ENCODE assay signal across 8 mouse cellular contexts in the genomic region with DNA sequence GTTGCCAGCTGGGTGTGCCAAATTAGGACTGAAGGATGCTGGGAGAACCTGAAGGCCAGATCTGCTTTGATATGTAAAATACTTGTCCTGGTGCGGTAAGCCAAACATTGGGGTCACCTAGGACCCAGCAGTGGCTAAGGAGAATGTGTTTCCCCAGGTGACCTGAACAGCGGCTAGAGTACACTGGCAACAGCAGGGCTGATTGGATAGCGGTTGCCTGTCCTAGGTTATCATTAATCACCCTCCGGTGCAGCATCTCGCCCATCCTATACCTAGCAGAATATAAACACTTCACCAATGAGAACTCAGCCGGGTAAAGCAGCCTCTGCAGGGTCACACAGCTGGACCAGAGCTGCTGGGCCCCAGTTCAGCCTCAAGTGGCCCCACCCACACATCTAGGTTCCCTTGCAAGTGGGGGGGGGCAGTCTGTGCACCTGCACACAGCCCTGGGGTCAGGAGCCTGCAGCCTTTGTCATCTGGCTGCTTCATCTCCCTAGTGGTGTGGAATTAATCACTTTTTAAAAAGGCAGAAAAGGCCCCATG.
A peak's percentile ranks its signal among the peaks of the same experiment; 100 is the strongest.
DNase-seq lines count a peak whose midpoint lies in the region; ATAC-seq and TF ChIP-seq lines count a peak whose summit lies in the region.

No protein-coding gene starts in this region.

- H3K4me1 ChIP-seq in spleen, adult 2 months (ENCODE audit: control insufficient read depth, insufficient read depth, insufficient read length) = peaks cover 19% of the 10 kb centered on the region
- peaks cover 25% of the 10 kb centered on the region for H3K4me1 ChIP-seq in hindbrain, embryonic 10.5 days (replicated peaks)
- peaks cover 85% of the 10 kb centered on the region for H3K4me1 ChIP-seq in liver, embryonic 15.5 days (replicated peaks)
- H3K4me1 ChIP-seq in cerebellum, adult 2 months (ENCODE audit: control insufficient read depth, insufficient read depth, low read length) = no peaks in the 10 kb centered on the region

- TF ChIP-seq CTCF in spleen, adult 2 months (IDR thresholded peaks at IDR 0.05; ENCODE audit: extremely low read depth, insufficient read depth, insufficient read length, insufficient replicate concordance) = no peak
- no peak for TF ChIP-seq CTCF in cerebellum, adult 2 months (IDR thresholded peaks at IDR 0.05; ENCODE audit: borderline replicate concordance, insufficient read depth, low read depth, low read length)

- H3K9me3 ChIP-seq in hindbrain, embryonic 10.5 days = no peaks in the 10 kb centered on the region
- H3K9me3 ChIP-seq in liver, embryonic 15.5 days (replicated peaks) = no peaks in the 10 kb centered on the region

- H3K4me2 ChIP-seq in liver, embryonic 15.5 days = peak overlapping the region; percentile 57

- H3K27me3 ChIP-seq in spleen, adult 2 months (ENCODE audit: control insufficient read depth, insufficient read depth, low read length) = no peaks in the 10 kb centered on the region
- H3K27me3 ChIP-seq in hindbrain, embryonic 10.5 days (ENCODE audit: insufficient read depth, poor library complexity, severe bottlenecking) = no peaks in the 10 kb centered on the region
- H3K27me3 ChIP-seq in liver, embryonic 15.5 days = no peaks in the 10 kb centered on the region
- no peaks in the 10 kb centered on the region for H3K27me3 ChIP-seq in cerebellum, adult 2 months (ENCODE audit: control insufficient read depth, insufficient read depth, low read length)

- H3K4me3 ChIP-seq in spleen, adult 2 months (ENCODE audit: extremely low read depth, insufficient read depth, insufficient read length) = no peak overlapping the region
- H3K4me3 ChIP-seq in hindbrain, embryonic 10.5 days = no peak overlapping the region
- no peak overlapping the region for H3K4me3 ChIP-seq in liver, embryonic 15.5 days (replicated peaks)
- no peak overlapping the region for H3K4me3 ChIP-seq in cerebellum, adult 2 months (replicated peaks; ENCODE audit: insufficient read depth, low read depth, low read length)

- no peak for TF ChIP-seq POLR2A in spleen, adult 2 months (IDR thresholded peaks at IDR 0.05; ENCODE audit: low read depth, low read length)
- TF ChIP-seq POLR2A in cerebellum, adult 2 months (IDR thresholded peaks at IDR 0.05; ENCODE audit: borderline replicate concordance, insufficient read depth, low read length) = no peak

- WGBS in spleen, adult 2 months = 68% methylated on average over 6 of the region's 6 CpGs
- WGBS in hindbrain, embryonic 10.5 days = 43% methylated on average over 6 of the region's 6 CpGs
- WGBS in liver, embryonic 15.5 days (ENCODE audit: insufficient replicate concordance) = 59% methylated on average over 6 of the region's 6 CpGs
- 73% methylated on average over 6 of the region's 6 CpGs for WGBS in cerebellum, adult 2 months

- DNase-seq in spleen, adult 2 months (ENCODE audit: low read depth in 1 of 2, low spot score in 2 of 2) = no peak
- DNase-seq in spleen, postnatal 14 days (ENCODE audit: low spot score in 2 of 2) = no peak
- DNase-seq in hindbrain, embryonic 10.5 days (ENCODE audit: low spot score) = peak; percentile 10
- DNase-seq in yolk sac, embryonic 10.5 days (ENCODE audit: low spot score) = peak; percentile 42
- DNase-seq in adrenal gland, postnatal 10 days = no peak
- no peak for DNase-seq in cerebellum, adult 2 months
- no peak for DNase-seq in gastrocnemius, postnatal 25 days

- no peak for ATAC-seq in liver, embryonic 15.5 days (ENCODE audit: insufficient read depth)

- H3K36me3 ChIP-seq in spleen, adult 2 months (ENCODE audit: control insufficient read depth, insufficient read depth, low read length) = 0 out of 2 replicates have a peak, but pooled peaks cover 2% of the 10 kb centered on the region
- 0 out of 2 replicates have a peak, but pooled peaks cover 8% of the 10 kb centered on the region for H3K36me3 ChIP-seq in hindbrain, embryonic 10.5 days
- H3K36me3 ChIP-seq in liver, embryonic 15.5 days (replicated peaks) = no peaks in the 10 kb centered on the region

- H3K27ac ChIP-seq in spleen, adult 2 months (ENCODE audit: insufficient read depth, low read length) = peak overlapping the region; percentile 37; the same call in 1 of the 2 replicates
- H3K27ac ChIP-seq in hindbrain, embryonic 10.5 days = peak overlapping the region; percentile 64; the same call in 1 of the 2 replicates
- peak overlapping the region; percentile 85 for H3K27ac ChIP-seq in liver, embryonic 15.5 days (replicated peaks)
- no peak overlapping the region for H3K27ac ChIP-seq in cerebellum, adult 2 months (ENCODE audit: insufficient read depth, low read length)

- peak overlapping the region; percentile 52; the same call in 1 of the 2 replicates for H3K9ac ChIP-seq in liver, embryonic 15.5 days

Comparison
In these comparisons a context has a peak if more than half of its experiments do, and no peak if none do; other contexts are left out.
1. DNase-seq: peak in hindbrain, embryonic 10.5 days (single experiment) and yolk sac, embryonic 10.5 days (single experiment); none in spleen, adult 2 months (0 of 2), spleen, postnatal 14 days (0 of 2), adrenal gland, postnatal 10 days (single experiment), cerebellum, adult 2 months (0 of 2) and gastrocnemius, postnatal 25 days (single experiment).